Mouse (Mus musculus) liver, embryonic 13.5 days (tissue): ENCODE data around the gene Myo1f. TPM values are rescaled to one million over a fixed set of nuclear protein-coding genes. Genes with fewer than 3 reads are reported as not detected.

ENCODE experiments used
- ATAC-seq: fragments of 200-750 bp; cut with Nextera tagmentation; 2 replicates; pipeline ENCODE4 v1.8.0; 2017; ENCODE audit warnings: low read depth, mild to moderate bottlenecking, moderate number of reproducible peaks, moderate library complexity
- DNase-seq: peaks from one replicate; pipeline ENCODE4 v3.0.0; 2022
- H3K27ac ChIP-seq: fragments of 300-500 bp; sonication (generic); 2 replicates; pipeline ENCODE4 v1.5.1; 2015; ENCODE audit warnings: moderate library complexity, mild to moderate bottlenecking, inconsistent platforms
- H3K27me3 ChIP-seq: fragments of 300-500 bp; sonication (generic); 2 replicates; pipeline ENCODE4 v1.6.1; 2015; ENCODE audit warnings: mild to moderate bottlenecking, inconsistent platforms
- H3K36me3 ChIP-seq: fragments of 300-500 bp; sonication (generic); 2 replicates; pipeline ENCODE4 v1.6.1; 2015; ENCODE audit warnings: mild to moderate bottlenecking, inconsistent platforms
- H3K4me1 ChIP-seq: fragments of 300-500 bp; sonication (generic); replicated peaks from 2 replicates; pipeline ENCODE4 v1.6.1; 2015; ENCODE audit warnings: inconsistent platforms
- H3K4me2 ChIP-seq: fragments of 300-500 bp; sonication (generic); 2 replicates; pipeline ENCODE4 v1.6.1; 2015; ENCODE audit warnings: inconsistent platforms, mild to moderate bottlenecking, moderate library complexity
- H3K4me3 ChIP-seq: fragments of 300-500 bp; sonication (generic); replicated peaks from 2 replicates; pipeline ENCODE4 v1.5.1; 2015; ENCODE audit warnings: mild to moderate bottlenecking, inconsistent platforms
- H3K9ac ChIP-seq: fragments of 300-500 bp; sonication (generic); 2 replicates; pipeline ENCODE4 v1.6.1; 2015; ENCODE audit warnings: mild to moderate bottlenecking, inconsistent platforms
- H3K9me3 ChIP-seq: fragments of 300-500 bp; sonication (generic); replicated peaks from 2 replicates; pipeline ENCODE4 v1.6.1; 2016; ENCODE audit warnings: inconsistent platforms
- WGBS: fragments of 180-500 bp; shearing (Covaris S2); methylation state at CpG from one replicate; pipeline ENCODE4 v1.1.7; 2015; ENCODE audit not compliant: insufficient replicate concordance; 5-methylcytosine and 5-hydroxymethylcytosine counted together
- polyA plus RNA-seq: library from polyadenylated mRNA; unstranded; fragments of >200 nt; fragmentation: Nextera tagmentation; extraction: Ambion mirVana; gene quantifications from 2 replicates; pipeline ENCODE4 v1.2.1, GENCODE M21; 2015

The Myo1f gene
- polyA plus RNA-seq, 1 experiment from 2014 or later = 6.3 TPM

DNA sequence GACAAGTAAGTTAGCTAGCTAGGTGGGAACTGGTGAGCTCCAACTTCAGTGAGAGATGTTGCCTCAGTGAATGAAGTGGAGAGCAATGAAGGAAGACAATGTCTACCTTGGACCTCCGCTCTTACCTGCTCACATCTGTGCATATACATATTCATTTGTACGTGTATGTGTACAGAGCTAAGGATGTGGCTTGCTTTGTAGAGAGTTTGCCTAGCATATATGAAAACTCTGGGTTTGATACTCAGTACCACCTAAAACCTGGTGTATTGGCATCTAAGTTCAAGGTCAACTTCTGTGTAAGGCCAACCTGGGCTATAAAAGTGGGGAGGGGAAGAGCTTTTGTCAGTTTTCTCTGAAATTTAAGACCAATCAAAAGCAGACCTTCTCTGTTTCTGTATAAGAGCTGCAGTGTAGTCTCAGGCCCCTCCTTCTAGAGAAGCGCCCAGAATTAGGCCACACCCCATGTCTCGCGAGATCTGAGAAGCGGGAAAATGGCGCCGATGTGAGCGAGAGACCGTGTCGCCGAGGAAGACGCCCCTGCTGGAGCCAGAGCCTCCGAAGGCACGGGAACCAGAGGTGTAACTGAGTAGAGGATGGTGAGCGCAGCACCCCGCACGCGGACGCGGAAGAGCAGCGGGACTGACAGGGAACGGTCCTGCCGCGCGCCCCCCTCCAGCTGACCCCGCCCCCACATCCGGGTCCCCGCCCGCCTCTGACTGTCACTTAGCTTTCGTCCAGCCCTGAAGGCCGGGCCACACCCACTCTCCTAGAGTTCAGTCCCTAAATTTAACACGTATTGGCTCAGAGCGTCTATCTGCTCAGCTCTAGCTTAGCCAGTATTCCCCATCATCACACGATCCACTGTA is 73.3 kb downstream of the Myo1f start, which contains the start of gene Zfp414:
Gene Zfp414 (plus strand): TSS at position 470 of the 866 bp plus-strand sequence.
- 2% methylated on average over 35 of the region's 35 CpGs for WGBS
- Histone ChIP-seq H3K4me1 (peaks cover 33% of the 10 kb centered on the region), H3K4me3 (peak within 1 kb of the TSS; percentile 70), H3K27ac (peak within 1 kb of the TSS; percentile 95), H3K9me3 (no peaks in the 10 kb centered on the region), H3K36me3 (peaks cover 22% of the 10 kb centered on the region), H3K27me3 (no peaks in the 10 kb centered on the region), H3K4me2 (peak within 1 kb of the TSS; percentile 91), H3K9ac (peak within 1 kb of the TSS; percentile 78)
- ATAC-seq = peak; percentile 98
- DNase-seq = peak; percentile 91

DNA sequence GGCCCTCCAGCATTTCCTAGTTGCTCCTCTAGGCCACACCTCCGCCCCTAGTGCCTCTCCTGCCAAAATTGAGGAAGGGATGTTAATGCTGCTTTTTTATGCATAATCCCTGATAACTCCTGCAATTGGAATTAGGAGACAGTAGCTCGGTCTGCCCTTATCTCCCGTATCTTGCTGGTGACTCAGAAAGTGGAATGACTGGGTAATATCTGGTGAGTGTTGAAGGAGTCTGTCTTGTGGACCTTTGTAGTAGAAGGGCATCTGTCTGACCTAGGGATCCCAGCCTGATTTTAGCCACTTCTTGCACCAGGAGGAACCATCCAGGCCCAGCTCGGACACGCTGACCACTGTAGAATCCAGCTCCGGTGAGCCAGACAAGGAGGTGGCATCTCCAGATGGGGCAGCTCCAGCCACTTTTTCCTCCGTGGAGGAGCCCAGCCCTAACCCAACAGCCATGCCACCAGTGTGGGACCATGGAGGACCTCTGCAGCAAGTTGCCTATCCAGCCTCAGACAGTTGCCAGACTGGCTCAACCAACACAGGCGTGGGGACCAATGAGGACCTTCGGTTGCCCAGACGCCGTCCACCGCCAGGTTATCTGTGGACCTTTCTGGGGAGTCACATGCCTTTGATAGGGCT is 74.1 kb downstream of the Myo1f start:
- no peak for DNase-seq
- Histone ChIP-seq H3K9me3 (no peaks in the 10 kb centered on the region), H3K36me3 (peaks cover 22% of the 10 kb centered on the region), H3K9ac (peak overlapping the region; percentile 78), H3K27ac (peak overlapping the region; percentile 95), H3K4me2 (peak overlapping the region; percentile 91), H3K4me1 (peaks cover 33% of the 10 kb centered on the region), H3K4me3 (peak overlapping the region; percentile 70), H3K27me3 (no peaks in the 10 kb centered on the region)
- 50% methylated on average over 12 of the region's 12 CpGs for WGBS
- peak; percentile 69 for ATAC-seq

- H3K27ac ChIP-seq = peak overlapping the region; percentile 95
- H3K4me2 ChIP-seq = peak overlapping the region; percentile 91
- DNase-seq = no peak
- 88% methylated on average over 13 of the region's 13 CpGs for WGBS
- no peaks in the 10 kb centered on the region for H3K27me3 ChIP-seq
- H3K36me3 ChIP-seq = peaks cover 22% of the 10 kb centered on the region
- ATAC-seq = no peak
- H3K9ac ChIP-seq = peak overlapping the region; percentile 78
- peak overlapping the region; percentile 70 for H3K4me3 ChIP-seq
- H3K4me1 ChIP-seq = peaks cover 33% of the 10 kb centered on the region
- H3K9me3 ChIP-seq = no peaks in the 10 kb centered on the region
Measured at GRCm38 (mm10) chr17:33630171-33630895, 74.8 kb downstream of the Myo1f start.

DNA sequence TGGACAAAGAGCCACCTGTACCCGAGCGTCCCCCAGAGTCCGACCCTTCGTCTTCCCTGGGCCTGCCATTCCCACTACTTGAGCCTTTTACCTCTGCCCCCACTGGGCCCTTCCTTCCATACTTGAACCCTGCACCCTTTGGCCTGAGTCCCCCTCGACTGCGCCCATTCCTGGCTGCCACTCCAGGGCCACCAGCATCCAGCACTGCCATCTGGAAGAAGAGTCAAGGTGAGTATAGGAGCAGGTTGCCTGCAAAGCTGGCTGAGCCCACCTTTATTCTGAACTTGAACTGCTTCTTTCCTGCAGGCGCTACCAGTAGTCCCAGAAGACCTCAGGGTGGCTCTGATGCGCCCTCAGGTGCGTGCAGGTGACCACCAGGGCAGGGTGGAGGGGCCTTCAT is 75.7 kb downstream of the Myo1f start:
- DNase-seq = no peak
- no peaks in the 10 kb centered on the region for H3K27me3 ChIP-seq
- WGBS = 90% methylated on average over 9 of the region's 9 CpGs

DNA sequence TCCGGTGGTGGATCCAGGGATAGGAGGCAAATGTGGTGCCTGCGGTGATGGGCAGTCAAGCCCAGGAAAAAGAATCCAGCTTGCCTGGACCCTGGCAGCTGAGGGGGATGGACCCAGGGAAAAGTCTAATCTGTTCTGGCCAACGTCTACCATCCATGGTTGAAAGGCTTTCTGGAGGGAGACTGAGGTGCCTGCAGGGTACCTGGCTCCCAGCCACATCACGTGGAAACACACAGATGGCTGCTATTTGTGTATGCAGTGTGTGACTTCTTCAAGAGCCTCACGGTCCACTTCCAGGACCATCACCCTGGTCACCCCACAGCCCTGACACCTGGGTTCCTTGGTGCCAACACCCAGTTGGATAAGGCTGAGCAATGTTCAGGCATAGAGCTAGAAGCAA is 76.3 kb downstream of the Myo1f start:
- Histone ChIP-seq H3K27ac (no peak overlapping the region), H3K27me3 (no peaks in the 10 kb centered on the region), H3K36me3 (peaks cover 22% of the 10 kb centered on the region), H3K4me2 (no peak overlapping the region), H3K4me3 (no peak overlapping the region), H3K9me3 (no peaks in the 10 kb centered on the region), H3K4me1 (peaks cover 33% of the 10 kb centered on the region), H3K9ac (no peak overlapping the region)
- DNase-seq (no peak), ATAC-seq (no peak)
- 76% methylated on average over 5 of the region's 5 CpGs for WGBS

More for the DNA sequence above, 75.7 kb downstream of the Myo1f start:
- H3K36me3 ChIP-seq = peaks cover 22% of the 10 kb centered on the region
- H3K4me3 ChIP-seq = no peak overlapping the region
- H3K4me2 ChIP-seq = no peak overlapping the region
- ATAC-seq = no peak
- H3K9me3 ChIP-seq = no peaks in the 10 kb centered on the region
- no peak overlapping the region for H3K9ac ChIP-seq
- no peak overlapping the region for H3K27ac ChIP-seq
- peaks cover 33% of the 10 kb centered on the region for H3K4me1 ChIP-seq

- Histone ChIP-seq H3K4me3 (no peak overlapping the region), H3K4me2 (no peak overlapping the region), H3K36me3 (peaks cover 9% of the 10 kb centered on the region), H3K27ac (no peak overlapping the region), H3K9ac (no peak overlapping the region), H3K9me3 (no peaks in the 10 kb centered on the region), H3K4me1 (peaks cover 27% of the 10 kb centered on the region), H3K27me3 (no peaks in the 10 kb centered on the region)
- ATAC-seq = no peak
- WGBS = 80% methylated on average over 2 of the region's 2 CpGs
- no peak for DNase-seq
Measured at GRCm38 (mm10) chr17:33637038-33637437, 81.5 kb downstream of the Myo1f start.

DNA sequence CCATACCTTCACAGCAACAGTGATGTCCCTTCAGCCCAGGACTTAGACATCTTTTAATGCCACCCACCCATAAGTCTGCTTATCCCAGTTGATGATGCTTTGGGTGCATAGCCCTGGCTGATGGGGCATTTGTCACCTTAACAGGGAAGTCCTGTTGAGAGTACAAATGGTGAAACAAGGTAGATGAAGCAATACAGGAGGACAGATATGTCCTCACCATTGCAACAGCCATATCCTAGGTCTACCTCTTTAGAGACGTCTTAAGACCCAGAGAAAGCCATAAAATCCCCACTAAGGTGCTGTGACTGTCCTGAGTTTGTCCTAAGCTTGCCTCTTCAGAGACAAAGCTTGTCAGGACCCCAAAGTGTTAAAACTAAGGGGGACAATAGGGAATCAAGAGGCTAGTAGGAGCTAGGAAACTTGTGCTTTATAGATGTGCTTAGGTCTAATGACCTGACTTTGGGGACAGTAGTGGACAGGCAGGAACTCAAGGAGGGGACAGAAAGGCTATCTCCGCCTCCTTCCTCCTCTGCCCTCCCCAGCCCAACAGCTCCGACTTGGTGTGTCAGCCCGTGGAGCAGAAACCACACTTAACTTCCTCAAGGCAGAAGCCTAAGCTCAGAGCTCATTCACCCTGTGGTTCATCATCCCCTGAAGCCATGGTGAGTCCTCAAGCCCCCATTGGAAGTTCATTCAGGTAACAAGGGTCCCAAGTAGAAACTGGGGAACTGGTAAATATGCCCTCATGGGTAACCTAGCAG is 82.2 kb downstream of the Myo1f start, which contains the start of gene Pram1:
Gene Pram1 (plus strand): TSS at position 541 of the 761 bp plus-strand sequence.
- WGBS = 46% methylated on average over 4 of the region's 4 CpGs
- DNase-seq = no peak
- no peaks in the 10 kb centered on the region for H3K9me3 ChIP-seq
- H3K27ac ChIP-seq = no peak within 1 kb of the TSS
- H3K9ac ChIP-seq = no peak within 1 kb of the TSS
- H3K4me3 ChIP-seq = no peak within 1 kb of the TSS
- H3K36me3 ChIP-seq = peaks cover 10% of the 10 kb centered on the region; the same call in 1 of the 2 replicates
- ATAC-seq = no peak
- peaks cover 27% of the 10 kb centered on the region for H3K4me1 ChIP-seq
- H3K27me3 ChIP-seq = no peaks in the 10 kb centered on the region
- H3K4me2 ChIP-seq = no peak within 1 kb of the TSS

DNA sequence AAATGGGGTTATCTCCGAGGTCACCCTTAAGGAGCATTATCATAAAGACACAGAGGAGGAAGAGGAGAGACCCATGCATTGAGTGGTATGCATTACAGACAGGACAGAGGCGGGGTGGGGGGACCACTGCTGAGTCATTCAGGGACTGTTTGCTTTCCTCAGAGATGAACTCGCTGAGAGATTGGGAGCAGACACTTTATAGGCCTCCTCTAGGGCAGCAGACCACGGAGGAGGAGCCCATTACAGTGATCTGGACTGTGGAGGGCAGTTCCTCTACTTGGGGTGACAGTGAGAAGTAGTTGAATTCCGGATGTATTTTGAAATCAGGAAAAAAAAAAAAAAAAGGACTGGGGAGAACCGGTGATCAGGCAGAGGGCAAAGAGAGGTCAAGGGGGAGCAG is 84.2 kb downstream of the Myo1f start:
- H3K9ac ChIP-seq = no peak overlapping the region
- 13% methylated on average over 6 of the region's 6 CpGs for WGBS
- H3K27me3 ChIP-seq = no peaks in the 10 kb centered on the region
- H3K4me3 ChIP-seq = no peak overlapping the region
- H3K9me3 ChIP-seq = no peaks in the 10 kb centered on the region
- H3K4me1 ChIP-seq = peaks cover 27% of the 10 kb centered on the region
- peaks cover 30% of the 10 kb centered on the region for H3K36me3 ChIP-seq
- peak; percentile 57 for ATAC-seq
- no peak for DNase-seq
- H3K4me2 ChIP-seq = no peak overlapping the region
- H3K27ac ChIP-seq = peak overlapping the region; percentile 36; the same call in 1 of the 2 replicates

DNA sequence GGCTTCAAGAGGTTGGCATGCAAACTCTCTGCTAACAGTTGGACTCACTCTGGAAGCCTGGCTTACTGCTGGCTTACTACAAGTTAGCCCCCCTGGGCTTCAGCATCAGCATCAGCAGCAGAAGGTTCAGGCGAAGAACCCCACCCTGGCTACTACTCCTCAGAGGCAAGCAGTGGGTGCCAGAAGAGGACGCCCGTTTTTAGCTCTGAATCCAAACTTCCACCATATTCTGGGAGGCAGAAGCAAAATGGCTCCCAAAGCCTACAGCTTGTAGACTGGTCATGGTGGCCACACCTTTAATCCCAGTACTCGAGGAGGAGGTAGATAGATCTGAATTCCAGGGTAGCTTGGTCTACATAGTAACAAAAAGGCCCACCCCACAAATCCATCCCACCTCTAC is 88.6 kb downstream of the Myo1f start:
- H3K27ac ChIP-seq = no peak overlapping the region
- peaks cover 71% of the 10 kb centered on the region for H3K36me3 ChIP-seq
- no peak overlapping the region for H3K4me2 ChIP-seq
- no peaks in the 10 kb centered on the region for H3K27me3 ChIP-seq
- peaks cover 27% of the 10 kb centered on the region for H3K4me1 ChIP-seq
- H3K9ac ChIP-seq = no peak overlapping the region
- H3K4me3 ChIP-seq = no peak overlapping the region
- no peaks in the 10 kb centered on the region for H3K9me3 ChIP-seq
- ATAC-seq (no peak), DNase-seq (no peak)
- 83% methylated on average over 4 of the region's 4 CpGs for WGBS

- DNase-seq (no peak), ATAC-seq (no peak)
- Histone ChIP-seq H3K36me3 (peaks cover 81% of the 10 kb centered on the region), H3K4me2 (no peak overlapping the region), H3K27ac (no peak overlapping the region), H3K4me3 (no peak overlapping the region), H3K9ac (no peak overlapping the region), H3K4me1 (peaks cover 18% of the 10 kb centered on the region), H3K9me3 (no peaks in the 10 kb centered on the region), H3K27me3 (no peaks in the 10 kb centered on the region)
- WGBS = 92% methylated on average over 8 of the region's 8 CpGs
Measured at GRCm38 (mm10) chr17:33645073-33645472, 89.6 kb downstream of the Myo1f start.
